Mouse (Mus musculus) cortical plate, adult 2 months (tissue): ENCODE results near the gene Kif26b.

Experiments used
- CTCF ChIP-seq: fragments of 200-500 bp; IDR thresholded peaks from 2 replicates; pipeline ENCODE4 v1.5.1; 2011; ENCODE audit warnings: mild to moderate bottlenecking, control low read depth, low read length; ENCODE audit not compliant: insufficient read depth; ENCODE audit errors: extremely low read depth
- POLR2A ChIP-seq: fragments of 200-500 bp; IDR thresholded peaks from 2 replicates; pipeline ENCODE4 v1.6.1; 2011; ENCODE audit warnings: mild to moderate bottlenecking, low read length, control low read depth; ENCODE audit not compliant: insufficient read depth; ENCODE audit errors: extremely low read depth

- TF ChIP-seq CTCF (no peak), POLR2A (no peak)
Measured at GRCm38 (mm10) chr1:178817476-178817875, 288.6 kb downstream of the Kif26b start.
